Mouse (Mus musculus) CH12.LX (cell line): Measurements from ENCODE around the gene Ift140.

ENCODE experiments used
- CTCF ChIP-seq, 2 experiments: IDR thresholded peaks in 1 of 2; conservative IDR thresholded peaks in 1 of 2; 2 replicates each; pipeline ENCODE4 v1.5.1; 2011 to 2012; ENCODE audit warnings: low read depth in 2 of 2, low read length in 2 of 2, improper control_type of control experiment in 1 of 2, inconsistent platforms in 1 of 2, mild to moderate bottlenecking in 1 of 2, moderate library complexity in 1 of 2
- E2F4 ChIP-seq: IDR thresholded peaks from 2 replicates; pipeline ENCODE4 v1.6.1; 2011; ENCODE audit warnings: low read depth, low read length, improper control_type of control experiment; ENCODE audit not compliant: insufficient replicate concordance
- EP300 ChIP-seq: IDR thresholded peaks from 2 replicates; pipeline ENCODE4 v1.6.1; 2011; ENCODE audit warnings: low read length, improper control_type of control experiment
- MAX ChIP-seq: IDR thresholded peaks from 2 replicates; pipeline ENCODE4 v1.6.1; 2011; ENCODE audit warnings: low read length, improper control_type of control experiment
- POLR2A ChIP-seq: IDR thresholded peaks from 2 replicates; pipeline ENCODE4 v1.6.1; 2011; ENCODE audit warnings: low read depth, mild to moderate bottlenecking, improper control_type of control experiment, low read length
- UBTF ChIP-seq: IDR thresholded peaks from 2 replicates; pipeline ENCODE4 v1.6.1; 2012; ENCODE audit warnings: low read depth, mild to moderate bottlenecking, inconsistent platforms, low read length, improper control_type of control experiment, moderate library complexity
- USF1 ChIP-seq: IDR thresholded peaks from 2 replicates; pipeline ENCODE4 v1.6.1; 2014; ENCODE audit warnings: low read depth, mild to moderate bottlenecking, inconsistent platforms, low read length, improper control_type of control experiment
- ZC3H11A ChIP-seq: IDR thresholded peaks from 2 replicates; pipeline ENCODE4 v1.6.1; 2012; ENCODE audit warnings: low read depth, mild to moderate bottlenecking, inconsistent platforms, low read length, improper control_type of control experiment

GRCm38 (mm10) chr17:25082081-25082847 lies 66.4 kb downstream of the Ift140 start:
- TF ChIP-seq CTCF (conservative IDR thresholded peaks at IDR 0.05 in 1 of 2, IDR thresholded peaks at IDR 0.05 in 1 of 2; ENCODE audit: low read depth in 2 of 2, low read length in 2 of 2), result peak in 1 of 2 experiments; percentile 50; a peak in 2 of 4 replicates
- no peak for TF ChIP-seq MAX
- TF ChIP-seq USF1, result no peak
- no peak for TF ChIP-seq POLR2A
- no peak for TF ChIP-seq UBTF
- no peak for TF ChIP-seq ZC3H11A
- TF ChIP-seq EP300, result no peak
- TF ChIP-seq E2F4, result no peak
